Mouse (Mus musculus) activated CD4-positive, CD25-positive, alpha-beta regulatory T cell (primary cell): ENCODE data around the gene Aldob. TPM values are rescaled to one million over a fixed set of nuclear protein-coding genes. Genes with fewer than 3 reads are reported as not detected.

ENCODE experiments used
- polyA plus RNA-seq, 2 experiments: library from polyadenylated mRNA; unstranded; fragments of 100-300 nt; shearing (Covaris generic); gene quantifications; one replicate each; pipeline ENCODE4 v1.2.1; 2017

Gene Aldob
- under 1 TPM in 1 of 2 experiments, not detected in 1; 0.11 TPM for polyA plus RNA-seq

DNA sequence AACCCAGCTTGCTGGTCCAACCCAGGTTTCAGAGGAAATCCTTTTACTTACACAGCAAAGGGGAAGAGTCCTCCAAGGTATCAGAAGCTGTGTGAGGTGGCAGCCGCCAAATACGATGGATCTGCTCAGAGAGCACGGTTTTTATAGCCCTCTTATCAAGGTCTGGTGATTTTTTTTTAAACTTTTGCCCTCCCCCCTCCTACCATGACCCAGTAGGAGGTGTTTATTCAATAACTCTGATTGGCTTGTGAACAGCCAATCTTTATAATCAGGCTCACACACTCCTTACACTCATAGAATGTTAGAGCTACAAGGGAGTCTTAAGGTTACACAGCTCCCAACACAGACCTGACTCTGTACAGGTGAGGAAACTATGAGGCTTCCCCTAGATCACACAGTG lies at the start of gene Aldob:
Aldob (minus strand) TSS at position 164 of the 400 bp plus-strand sequence.

DNA sequence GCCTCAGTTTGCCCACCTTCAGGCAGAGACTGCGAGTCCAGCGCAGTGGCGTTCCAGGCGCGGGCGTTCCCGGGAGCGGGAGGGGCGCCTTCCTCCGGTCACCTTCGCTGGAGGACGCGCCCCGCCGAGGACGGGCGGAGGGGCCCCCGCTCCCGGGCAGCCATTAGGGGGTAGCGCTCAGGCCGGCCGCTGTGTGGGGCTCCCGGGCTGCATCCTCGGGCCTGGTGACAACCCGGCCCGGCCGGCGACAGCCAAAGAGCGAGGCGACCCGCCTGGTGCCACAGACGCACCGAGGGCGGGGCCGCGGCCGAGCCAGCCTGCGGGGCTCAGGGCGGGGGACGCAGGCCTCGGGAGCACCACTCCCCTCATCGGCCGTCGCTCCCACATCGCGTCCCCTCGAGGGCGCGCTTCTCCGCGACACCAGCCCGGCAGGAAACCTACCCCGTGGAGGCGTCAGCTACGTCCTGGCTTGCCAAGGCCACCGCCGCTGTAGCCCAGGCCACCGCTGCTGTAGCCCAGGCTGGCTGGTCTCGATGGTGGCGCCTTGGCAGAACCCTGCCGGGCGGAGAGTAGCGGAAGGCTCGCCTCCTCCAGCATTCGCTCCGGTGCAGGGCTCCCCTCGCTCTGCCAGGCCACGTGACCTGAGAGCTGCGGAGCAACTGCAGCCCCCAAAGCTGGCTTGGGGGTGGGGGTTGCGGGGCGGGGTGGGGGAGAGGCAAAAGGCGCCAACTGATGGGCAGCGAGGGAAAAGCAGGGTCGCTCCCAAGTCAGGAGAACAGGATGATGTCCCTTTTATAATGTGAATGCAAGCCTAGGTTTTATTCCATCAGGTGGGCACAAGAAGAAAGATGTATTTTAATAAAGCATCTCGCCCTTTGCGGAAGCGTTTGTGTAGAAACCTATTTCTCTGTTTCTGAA lies 48.1 kb upstream of the Aldob start, which contains the start of gene Tmem246:
Tmem246 (minus strand) TSS at position 694 of the 918 bp plus-strand sequence.

DNA sequence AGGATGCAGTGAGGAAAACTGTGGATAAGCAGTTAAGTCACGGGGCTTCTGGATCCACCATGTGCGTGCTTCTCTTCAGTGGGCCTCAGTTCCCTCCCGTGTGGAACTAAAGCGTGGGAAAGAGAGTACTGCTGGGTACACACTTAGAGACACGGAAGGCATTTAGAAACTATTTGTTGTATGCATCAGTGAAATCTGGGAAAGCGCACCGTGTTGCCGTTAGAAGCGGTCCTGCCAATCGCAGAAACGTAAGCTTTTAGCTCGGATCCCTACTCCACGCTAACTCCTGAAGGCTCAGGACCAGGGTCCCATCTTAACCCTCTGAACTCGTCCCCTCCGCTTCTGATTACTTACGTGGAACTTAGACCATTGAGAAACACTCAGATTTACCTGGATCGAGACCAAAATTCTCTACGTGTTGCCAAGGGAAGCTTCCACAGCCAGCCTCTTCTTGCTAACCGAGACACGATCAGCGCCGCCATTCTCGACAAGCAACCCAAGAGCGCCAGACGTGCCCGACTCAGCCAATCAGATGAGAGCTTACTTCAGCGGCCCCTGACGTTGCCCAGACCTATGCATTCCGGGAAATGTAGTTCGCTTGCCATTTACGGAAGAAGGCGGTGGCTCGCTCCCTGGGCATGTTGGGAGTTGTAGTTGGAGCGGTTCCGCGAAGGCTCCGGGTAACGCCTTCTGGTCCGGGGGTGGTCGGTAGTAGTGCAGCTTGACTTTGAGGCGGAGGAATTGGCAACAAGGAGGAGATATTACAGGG lies 28.6 kb downstream of the Aldob start, which contains the start of the genes Mrpl50 and Zfp189:
Mrpl50 (minus strand) TSS at position 522 of the 769 bp plus-strand sequence.
Zfp189 (plus strand) TSS at position 605 of the 769 bp plus-strand sequence.

DNA sequence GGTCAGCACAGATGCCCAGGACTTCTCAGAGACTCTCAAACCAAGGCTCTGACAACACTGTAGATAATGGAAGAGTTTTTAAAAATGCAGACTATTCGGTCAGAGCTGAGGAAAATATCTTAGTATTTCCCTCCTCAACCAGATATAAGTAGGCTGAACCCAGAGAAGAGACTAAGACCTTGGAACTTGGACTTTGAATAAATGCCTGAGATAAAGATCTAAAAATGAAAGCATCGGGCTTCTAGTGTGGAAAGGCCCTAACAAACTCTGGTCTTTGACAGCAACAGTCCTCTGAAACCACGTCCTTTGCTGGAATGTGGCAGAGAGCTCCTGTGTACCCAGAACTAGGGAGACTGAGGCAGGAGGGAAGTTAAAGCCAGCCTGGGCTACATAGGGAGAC lies 43.0 kb downstream of the Aldob start, which contains the start of gene Baat:
Baat (minus strand) TSS at position 172 of the 400 bp plus-strand sequence.

Other genes starting within 250 kb of the Aldob start
- gene Acnat2, start 141.4 kb downstream of the Aldob start, polyA plus RNA-seq, result under 1 TPM in 1 of 2 experiments, not detected in 1; 0.31 TPM
- under 1 TPM; 0.26 to 0.31 TPM for gene Acnat1, start 75.6 kb downstream of the Aldob start, polyA plus RNA-seq
- gene Baat, start 43.0 kb downstream of the Aldob start, polyA plus RNA-seq, result under 1 TPM in 1 of 2 experiments, not detected in 1; 0.41 TPM
- gene Mrpl50, start 28.5 kb downstream of the Aldob start, polyA plus RNA-seq, result 10 to 100 TPM; 23.7 to 32.7 TPM
- 1 to 10 TPM; 2.5 to 3.0 TPM for gene Zfp189, start 28.4 kb downstream of the Aldob start, polyA plus RNA-seq
- gene Tmem246, start 48.3 kb upstream of the Aldob start, polyA plus RNA-seq, result under 1 TPM in 1 of 2 experiments, not detected in 1; 0.32 TPM
- gene Rnf20, start 82.5 kb upstream of the Aldob start, polyA plus RNA-seq, result 10 to 100 TPM; 40.6 to 57.2 TPM
- under 1 TPM in 1 of 2 experiments, not detected in 1; 0.29 TPM for gene Ppp3r2, start 132.5 kb upstream of the Aldob start, polyA plus RNA-seq